Mouse (Mus musculus) limb, embryonic 12.5 days (tissue): ENCODE results near the gene Dnm1. TPM values are rescaled to one million over a fixed set of nuclear protein-coding genes. Genes with fewer than 3 reads are reported as not detected.

Experiments
- ATAC-seq: fragments of 200-750 bp; cut with Nextera tagmentation; 2 replicates; pipeline ENCODE4 v1.8.0; 2017; ENCODE audit warnings: low read depth, moderate TSS enrichment; ENCODE audit not compliant: insufficient number of reproducible peaks, insufficient read depth, low FRiP score, low TSS enrichment
- H3K27ac ChIP-seq: fragments of 300-500 bp; sonication (generic); 2 replicates; pipeline ENCODE4 v1.5.1; 2016; ENCODE audit warnings: mild to moderate bottlenecking, moderate library complexity
- H3K27me3 ChIP-seq: fragments of 300-500 bp; sonication (generic); 2 replicates; pipeline ENCODE4 v1.6.1; 2016; ENCODE audit warnings: mild to moderate bottlenecking, moderate library complexity
- H3K36me3 ChIP-seq: fragments of 300-500 bp; sonication (generic); 2 replicates; pipeline ENCODE4 v1.6.1; 2016; ENCODE audit warnings: mild to moderate bottlenecking, moderate library complexity
- H3K4me1 ChIP-seq: fragments of 300-500 bp; sonication (generic); replicated peaks from 2 replicates; pipeline ENCODE4 v1.6.1; 2016
- H3K4me2 ChIP-seq: fragments of 300-500 bp; sonication (generic); 2 replicates; pipeline ENCODE4 v1.6.1; 2016; ENCODE audit warnings: mild to moderate bottlenecking, moderate library complexity
- H3K4me3 ChIP-seq: fragments of 300-500 bp; sonication (generic); replicated peaks from 2 replicates; pipeline ENCODE4 v1.5.1; 2016; ENCODE audit warnings: mild to moderate bottlenecking
- H3K9ac ChIP-seq: fragments of 300-500 bp; sonication (generic); replicated peaks from 2 replicates; pipeline ENCODE4 v1.6.1; 2016; ENCODE audit warnings: mild to moderate bottlenecking, moderate library complexity
- H3K9me3 ChIP-seq: fragments of 300-500 bp; sonication (generic); 2 replicates; pipeline ENCODE4 v1.6.1; 2016; ENCODE audit warnings: mild to moderate bottlenecking, moderate library complexity
- WGBS: fragments of 180-500 bp; shearing (Covaris S2); methylation state at CpG from one replicate; pipeline ENCODE4 v1.1.7; 2016; 5-methylcytosine and 5-hydroxymethylcytosine counted together
- polyA plus RNA-seq: library from polyadenylated mRNA; unstranded; fragments of >200 nt; fragmentation: Nextera tagmentation; extraction: Ambion mirVana; gene quantifications from 2 replicates; pipeline ENCODE4 v1.2.1, GENCODE M21; 2016

Gene Dnm1
- polyA plus RNA-seq, 1 experiment from 2014 or later: 38.8 TPM

- H3K27ac ChIP-seq: no peak overlapping the region
- 49% methylated on average over 26 of the region's 26 CpGs for WGBS
- H3K9ac ChIP-seq: no peak overlapping the region
- peaks cover 83% of the 10 kb centered on the region for H3K36me3 ChIP-seq
- no peak overlapping the region for H3K4me2 ChIP-seq
- ATAC-seq: no peak
- no peaks in the 10 kb centered on the region for H3K27me3 ChIP-seq
- H3K4me1 ChIP-seq: no peaks in the 10 kb centered on the region
- no peaks in the 10 kb centered on the region for H3K9me3 ChIP-seq
- H3K4me3 ChIP-seq: no peak overlapping the region
These were observed 13.1 kb downstream of the Dnm1 start for GRCm38 (mm10) chr2:32339912-32340642.

- H3K9ac ChIP-seq: no peak overlapping the region
- ATAC-seq: no peak
- no peaks in the 10 kb centered on the region for H3K4me1 ChIP-seq
- H3K36me3 ChIP-seq: peaks cover 97% of the 10 kb centered on the region
- 50% methylated on average over 15 of the region's 15 CpGs for WGBS
- no peak overlapping the region for H3K27ac ChIP-seq
- H3K27me3 ChIP-seq: no peaks in the 10 kb centered on the region
- H3K4me2 ChIP-seq: no peak overlapping the region
- no peak overlapping the region for H3K4me3 ChIP-seq
- no peaks in the 10 kb centered on the region for H3K9me3 ChIP-seq
These were observed 17.2 kb downstream of the Dnm1 start for GRCm38 (mm10) chr2:32335888-32336287.

DNA sequence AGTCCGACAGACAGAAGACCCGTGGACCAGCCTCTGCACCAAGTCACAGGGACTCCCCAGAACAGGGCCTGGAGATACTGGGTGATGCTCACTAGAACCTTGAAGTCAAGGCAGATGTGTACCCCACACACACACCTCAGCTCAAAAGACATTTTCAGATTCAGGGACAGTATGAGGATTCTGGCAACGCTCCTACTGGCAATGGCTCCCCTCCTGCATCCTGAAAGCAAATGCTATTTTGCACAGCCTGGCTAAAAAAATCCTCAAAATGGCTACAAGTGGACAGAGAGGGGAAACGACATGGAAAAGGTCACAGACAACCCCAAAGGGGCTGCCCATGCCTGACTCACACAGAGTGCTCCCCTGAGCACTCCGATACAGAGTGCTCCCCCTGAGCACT, 21.0 kb downstream of the Dnm1 start:
- no peak for ATAC-seq
- H3K9ac ChIP-seq: no peak overlapping the region

GRCm38 (mm10) chr2:32329531-32329930, 23.6 kb downstream of the Dnm1 start:
- peak; percentile 62; the same call in 1 of the 2 replicates for ATAC-seq
- H3K9ac ChIP-seq: 0 out of 2 replicates have a peak overlapping the region, but pooled peaks have one; percentile 31
- H3K4me2 ChIP-seq: peak overlapping the region; percentile 20; the same call in 1 of the 2 replicates
- no peaks in the 10 kb centered on the region for H3K27me3 ChIP-seq
- peaks cover 35% of the 10 kb centered on the region for H3K4me1 ChIP-seq
- H3K36me3 ChIP-seq: peaks cover 67% of the 10 kb centered on the region
- no peaks in the 10 kb centered on the region for H3K9me3 ChIP-seq
- whole genome bisulfite sequencing: 21% methylated on average over 6 of the region's 6 CpGs
- H3K4me3 ChIP-seq: no peak overlapping the region
- H3K27ac ChIP-seq: peak overlapping the region; percentile 90

More for the DNA sequence above, 21.0 kb downstream of the Dnm1 start:
- no peaks in the 10 kb centered on the region for H3K9me3 ChIP-seq
- H3K27me3 ChIP-seq: no peaks in the 10 kb centered on the region
- H3K4me1 ChIP-seq: peaks cover 20% of the 10 kb centered on the region
- no peak overlapping the region for H3K4me2 ChIP-seq
- H3K4me3 ChIP-seq: no peak overlapping the region
- 91% methylated on average over 5 of the region's 5 CpGs for WGBS
- H3K27ac ChIP-seq: no peak overlapping the region
- peaks cover 70% of the 10 kb centered on the region for H3K36me3 ChIP-seq

DNA sequence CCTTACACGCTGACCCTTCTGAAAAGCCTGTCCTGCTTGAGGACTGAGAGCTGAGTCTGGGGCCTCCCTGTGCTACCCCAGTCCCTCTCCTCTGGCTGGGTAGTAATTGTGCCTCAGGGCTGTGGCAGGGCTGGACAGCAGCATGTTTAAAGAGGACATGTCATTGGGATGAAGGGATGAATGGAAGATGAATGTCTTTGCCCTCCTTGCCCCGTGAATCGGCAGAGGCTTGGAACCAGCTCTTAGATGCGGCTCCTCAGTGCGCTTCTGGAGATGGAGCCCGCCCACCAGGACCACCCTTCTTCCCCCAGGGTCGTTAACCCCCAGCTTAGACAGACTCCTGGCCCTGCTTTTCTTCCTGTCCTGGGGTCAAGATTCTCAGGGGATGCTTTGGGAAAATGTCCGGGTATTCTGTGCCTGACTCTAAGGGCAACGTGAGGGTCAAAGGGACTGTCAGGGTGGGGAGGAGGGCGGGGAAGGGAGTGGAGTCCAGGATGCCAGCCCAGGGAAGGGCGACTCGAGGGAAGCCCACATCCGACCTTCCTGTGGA, 24.2 kb downstream of the Dnm1 start:
- Histone ChIP-seq H3K27ac (peak overlapping the region; percentile 90), H3K4me1 (peaks cover 35% of the 10 kb centered on the region), H3K4me2 (0 out of 2 replicates have a peak overlapping the region, but pooled peaks have one; percentile 20), H3K4me3 (no peak overlapping the region), H3K27me3 (no peaks in the 10 kb centered on the region), H3K36me3 (peaks cover 66% of the 10 kb centered on the region), H3K9me3 (no peaks in the 10 kb centered on the region), H3K9ac (no peak overlapping the region)
- no peak for ATAC-seq
- WGBS: 16% methylated on average over 13 of the region's 13 CpGs

- ATAC-seq: no peak
- H3K4me3 ChIP-seq: no peak overlapping the region
- 84% methylated on average over 4 of the region's 4 CpGs for WGBS
These were observed 25.9 kb downstream of the Dnm1 start for GRCm38 (mm10) chr2:32327200-32327599.

DNA sequence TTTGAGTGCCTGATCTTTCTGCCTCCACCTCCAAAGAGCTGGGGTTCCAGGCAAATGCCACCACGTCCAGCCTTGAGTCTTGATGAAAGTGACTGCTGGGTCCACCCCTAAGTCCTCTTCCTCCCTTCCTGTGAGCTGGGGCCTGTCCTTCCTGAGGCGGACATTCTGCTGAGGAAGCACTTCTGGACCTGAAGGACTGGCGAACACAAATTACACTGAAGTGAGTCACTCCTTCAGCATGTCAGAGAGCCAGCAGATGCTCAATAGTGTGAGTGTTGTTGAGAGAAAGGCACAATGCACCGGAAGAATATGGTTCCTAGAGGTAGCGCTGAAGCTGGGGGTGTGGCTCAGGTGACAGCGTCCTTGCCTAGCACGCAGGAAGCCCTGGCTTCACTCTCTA, 27.8 kb downstream of the Dnm1 start:
- no peak overlapping the region for H3K9ac ChIP-seq
- H3K36me3 ChIP-seq: peaks cover 45% of the 10 kb centered on the region
- H3K9me3 ChIP-seq: no peaks in the 10 kb centered on the region
- no peaks in the 10 kb centered on the region for H3K27me3 ChIP-seq
- no peak for ATAC-seq
- no peak overlapping the region for H3K4me3 ChIP-seq
- H3K27ac ChIP-seq: peak overlapping the region; percentile 64
- peaks cover 50% of the 10 kb centered on the region for H3K4me1 ChIP-seq
- no peak overlapping the region for H3K4me2 ChIP-seq
- 66% methylated on average over 7 of the region's 7 CpGs for WGBS

More at GRCm38 (mm10) chr2:32327200-32327599, 25.9 kb downstream of the Dnm1 start:
- Histone ChIP-seq H3K4me1 (peaks cover 37% of the 10 kb centered on the region), H3K27ac (no peak overlapping the region), H3K9me3 (no peaks in the 10 kb centered on the region), H3K27me3 (no peaks in the 10 kb centered on the region), H3K4me2 (no peak overlapping the region), H3K9ac (no peak overlapping the region), H3K36me3 (peaks cover 60% of the 10 kb centered on the region)

DNA sequence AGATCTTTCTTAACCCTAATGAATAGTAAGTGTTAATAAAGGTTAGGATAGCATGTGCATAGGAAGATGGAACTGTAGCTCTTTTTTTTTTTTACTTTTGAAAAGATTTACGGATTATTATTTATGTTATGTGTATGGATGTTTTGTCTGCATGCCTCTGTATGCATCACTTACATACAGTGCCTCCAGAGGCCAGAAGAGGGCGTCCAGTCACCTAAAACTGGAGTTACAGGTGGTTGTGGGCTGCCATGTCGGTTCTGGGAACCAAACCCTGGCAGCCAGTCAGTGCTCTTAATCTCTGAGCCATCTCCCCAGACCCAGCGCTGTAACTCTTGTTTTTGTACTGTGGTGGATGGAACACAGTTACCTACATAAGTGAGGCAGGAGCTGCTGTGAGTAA, 28.8 kb downstream of the Dnm1 start:
- Histone ChIP-seq H3K27me3 (no peaks in the 10 kb centered on the region), H3K4me1 (peaks cover 50% of the 10 kb centered on the region), H3K9ac (no peak overlapping the region), H3K36me3 (peaks cover 45% of the 10 kb centered on the region), H3K27ac (no peak overlapping the region), H3K4me3 (no peak overlapping the region), H3K4me2 (no peak overlapping the region), H3K9me3 (no peaks in the 10 kb centered on the region)
- WGBS: 62% methylated on average over 4 of the region's 4 CpGs
- ATAC-seq: no peak

DNA sequence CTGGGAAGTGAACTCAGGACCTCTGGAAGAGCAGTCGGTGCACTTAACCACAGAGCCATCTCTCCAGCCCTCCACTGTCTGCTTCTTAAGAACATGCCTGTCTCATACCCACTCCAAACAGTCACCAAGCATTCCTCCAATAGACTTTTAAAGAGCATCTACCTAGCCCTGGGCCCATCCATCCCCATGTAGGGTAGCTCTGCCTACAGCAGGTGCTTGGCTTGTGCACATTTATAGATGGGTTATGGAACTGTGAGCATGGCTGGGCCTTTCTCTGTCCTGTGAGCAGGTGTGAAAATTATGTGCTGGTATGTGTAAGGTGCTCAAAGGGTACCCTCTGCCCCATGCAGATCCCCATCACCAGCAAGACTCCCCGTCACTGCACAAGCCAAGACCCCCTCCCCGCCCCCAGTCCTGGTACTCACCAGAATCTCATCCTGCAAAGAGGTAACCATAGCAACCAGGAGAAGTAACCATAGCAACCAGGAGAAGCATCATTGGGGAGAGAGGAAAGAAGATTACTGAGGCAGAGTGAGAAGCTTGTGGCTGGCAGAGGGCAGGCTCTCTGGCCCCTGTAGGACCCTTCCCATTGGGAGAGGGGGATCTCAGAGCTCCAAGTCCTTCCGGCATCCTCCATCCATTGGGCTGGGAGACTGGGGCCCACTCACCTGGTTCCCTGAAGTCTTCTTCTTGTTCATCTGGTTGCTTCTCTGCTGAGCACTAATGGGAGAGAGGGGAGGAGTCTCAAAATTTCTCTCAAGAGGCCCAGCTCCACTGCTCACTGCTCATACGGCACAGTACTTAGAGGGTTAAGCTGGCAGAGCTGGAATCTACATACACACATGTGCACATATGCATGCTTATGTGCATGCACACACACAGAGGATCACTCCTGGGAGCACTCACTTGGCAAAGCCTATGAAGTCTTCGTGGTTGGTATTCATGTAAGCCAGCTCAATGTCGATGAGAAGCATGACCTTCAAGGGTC, 30.1 kb downstream of the Dnm1 start:
- H3K36me3 ChIP-seq: peaks cover 44% of the 10 kb centered on the region
- peak overlapping the region; percentile 60; the same call in 1 of the 2 replicates for H3K27ac ChIP-seq
- no peaks in the 10 kb centered on the region for H3K9me3 ChIP-seq
- no peak overlapping the region for H3K4me2 ChIP-seq
- ATAC-seq: no peak
- H3K4me3 ChIP-seq: no peak overlapping the region
- peaks cover 49% of the 10 kb centered on the region for H3K4me1 ChIP-seq
- H3K9ac ChIP-seq: no peak overlapping the region
- WGBS: 83% methylated on average over 7 of the region's 7 CpGs
- H3K27me3 ChIP-seq: no peaks in the 10 kb centered on the region

- Histone ChIP-seq H3K36me3 (peaks cover 39% of the 10 kb centered on the region), H3K9me3 (no peaks in the 10 kb centered on the region), H3K27ac (peak overlapping the region; percentile 60), H3K4me2 (no peak overlapping the region), H3K4me3 (no peak overlapping the region), H3K9ac (no peak overlapping the region), H3K4me1 (peaks cover 61% of the 10 kb centered on the region), H3K27me3 (no peaks in the 10 kb centered on the region)
- no peak for ATAC-seq
- 65% methylated on average over 9 of the region's 9 CpGs for WGBS
These were observed 31.4 kb downstream of the Dnm1 start for GRCm38 (mm10) chr2:32321591-32322298.
